Mouse (Mus musculus) stomach, postnatal 0 days (tissue): ENCODE data around the gene Zfc3h1.

Source experiments
- CTCF ChIP-seq: IDR thresholded peaks from 2 replicates; pipeline ENCODE4 v1.5.1; 2016; ENCODE audit warnings: antibody characterized with exemption, low read depth, mild to moderate bottlenecking, moderate library complexity
- EP300 ChIP-seq: optimal IDR thresholded peaks from 2 replicates; pipeline ENCODE3; 2016; ENCODE audit warnings: antibody characterized with exemption

DNA sequence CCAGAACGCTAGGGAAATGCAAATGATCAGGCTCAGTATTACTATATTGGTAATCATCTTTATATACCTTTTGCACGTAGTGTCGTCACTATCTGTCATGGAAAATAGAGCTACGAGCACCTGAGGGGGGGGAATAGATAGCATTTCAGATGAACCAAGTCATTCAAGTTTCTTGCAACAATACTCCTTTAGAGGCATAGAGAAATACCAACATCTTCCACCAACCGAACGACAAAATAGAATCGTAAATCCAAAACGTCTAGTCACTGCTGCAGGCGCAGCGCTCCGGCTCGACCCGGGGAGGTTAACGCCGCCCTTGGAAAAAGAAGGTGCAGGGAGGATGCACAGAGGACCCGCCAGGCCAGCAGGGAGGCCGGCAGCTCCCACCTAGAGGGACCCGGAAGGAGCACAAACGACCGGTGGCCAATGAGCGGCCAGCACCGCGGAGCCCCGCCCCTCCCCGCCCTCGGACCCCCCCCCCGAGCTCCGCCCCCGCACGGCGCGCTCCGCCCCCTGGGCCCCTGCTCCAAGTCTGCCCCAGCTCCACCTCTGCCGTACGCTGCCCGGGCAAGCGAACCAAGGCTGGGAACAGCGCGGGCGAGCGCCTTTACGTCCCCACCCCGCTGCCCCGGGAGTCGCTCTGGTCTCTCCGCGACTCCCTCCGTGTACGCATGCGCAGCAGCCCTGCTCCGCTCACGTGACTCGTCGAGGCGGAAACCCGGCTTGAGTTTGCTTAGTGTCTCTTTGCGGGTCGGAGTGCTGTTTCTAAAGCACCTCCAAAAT is 22.7 kb upstream of the Zfc3h1 start, which contains the start of gene Tmem19:
- TF ChIP-seq EP300: no peak
- no peak for TF ChIP-seq CTCF
